Mouse (Mus musculus) heart, adult 18-20 months (tissue): Measurements from ENCODE around the gene Pcx. TPM values are rescaled to one million over a fixed set of nuclear protein-coding genes. Genes with fewer than 3 reads are reported as not detected.

Experiments
- DNase-seq, 2 experiments: peaks; one replicate each; pipeline ENCODE4 v3.0.0; 2021 to 2022; ENCODE audit warnings: mixed read lengths in 1 of 2
- total RNA-seq, 2 experiments: library from RNA; stranded (reverse); gene quantifications; 2 replicates each; pipeline ENCODE4 v1.2.3; 2021

Gene Pcx
- total RNA-seq, 2 experiments from 2014 or later, result 44.9 to 96.4 TPM

- no peak for DNase-seq
These were observed 13.6 kb upstream of the Pcx start for GRCm38 (mm10) chr19:4496535-4497262.

DNA sequence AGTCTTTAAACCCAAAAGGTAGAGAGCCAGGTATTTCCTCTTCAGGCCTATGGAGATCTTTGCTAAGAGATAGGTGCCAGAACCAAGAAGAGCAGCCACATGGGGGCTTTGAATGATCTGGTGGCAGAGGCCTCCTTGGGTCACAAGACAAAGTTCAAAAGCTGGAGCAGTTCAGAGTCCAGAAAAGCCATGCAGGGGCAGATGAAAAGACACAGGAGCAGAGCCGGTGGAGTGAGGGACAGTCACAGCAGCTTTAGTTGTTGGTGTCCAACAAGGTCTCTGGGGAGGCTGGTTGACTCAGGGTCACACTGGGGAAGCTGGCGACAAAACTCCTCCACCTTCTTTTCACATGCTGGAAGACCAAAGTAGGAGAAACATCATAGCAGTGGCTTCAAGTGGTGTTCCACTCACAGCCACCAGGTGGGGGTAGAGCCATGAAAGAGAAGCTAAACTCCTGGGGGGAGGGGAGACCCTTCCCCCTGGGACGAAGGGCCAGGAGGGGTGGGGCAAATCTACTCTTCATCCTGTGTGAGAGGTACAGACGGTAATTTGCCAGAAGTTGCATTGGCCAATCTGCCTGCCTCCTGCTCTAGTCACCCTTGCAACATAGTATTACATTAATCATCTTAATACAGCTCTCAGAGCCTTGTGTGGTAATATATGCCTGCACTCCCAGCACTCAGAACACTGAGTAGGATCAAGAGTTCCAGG lies 12.9 kb upstream of the Pcx start:
- DNase-seq, result peak; percentile 38 to 83

DNA sequence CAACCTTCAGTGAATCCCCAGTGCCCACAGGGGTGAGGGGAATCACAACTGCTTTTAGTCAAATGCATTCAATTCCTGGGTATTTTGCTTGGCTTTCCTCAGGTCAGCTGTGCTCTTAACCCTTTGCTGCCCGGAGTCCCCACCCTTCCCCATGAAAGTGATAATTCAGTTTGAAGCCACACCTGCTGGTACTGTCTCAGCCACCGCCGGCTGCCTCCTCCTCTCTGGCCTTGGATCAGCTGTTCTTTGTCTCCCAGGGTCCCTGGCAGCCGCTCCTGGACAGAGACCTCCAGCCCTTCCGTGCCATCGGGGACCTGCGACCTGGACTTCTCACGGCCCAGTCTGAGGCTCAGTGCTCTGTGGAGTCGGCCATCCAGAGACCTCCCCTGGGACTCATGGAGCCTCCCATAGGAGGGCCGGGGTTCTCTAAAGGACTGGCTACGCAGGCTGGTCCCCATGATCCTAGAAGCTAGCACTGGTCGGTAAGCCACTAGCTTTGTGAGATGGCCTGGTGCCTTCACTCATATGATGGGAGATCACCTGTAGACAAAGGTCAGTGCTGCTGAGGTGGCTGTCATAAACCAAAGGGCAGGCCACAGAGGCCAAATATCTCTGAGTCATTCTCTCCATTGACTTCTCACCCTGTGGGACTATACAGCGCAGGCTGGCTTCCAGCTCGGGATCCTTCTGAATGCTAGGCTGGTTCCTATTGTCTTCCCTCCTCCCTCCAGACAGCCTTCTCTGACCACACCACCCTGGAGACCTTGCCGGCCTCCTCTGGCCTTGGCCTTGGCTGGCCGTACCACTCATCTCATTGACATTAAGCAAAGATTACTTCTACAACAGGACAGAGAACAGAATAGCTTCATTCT lies 12.0 kb upstream of the Pcx start, which contains the start of gene 2010003K11Rik:
Gene 2010003K11Rik, minus strand, starts transcription at position 522 of the 872 bp plus-strand sequence.
- DNase-seq, result no peak

DNA sequence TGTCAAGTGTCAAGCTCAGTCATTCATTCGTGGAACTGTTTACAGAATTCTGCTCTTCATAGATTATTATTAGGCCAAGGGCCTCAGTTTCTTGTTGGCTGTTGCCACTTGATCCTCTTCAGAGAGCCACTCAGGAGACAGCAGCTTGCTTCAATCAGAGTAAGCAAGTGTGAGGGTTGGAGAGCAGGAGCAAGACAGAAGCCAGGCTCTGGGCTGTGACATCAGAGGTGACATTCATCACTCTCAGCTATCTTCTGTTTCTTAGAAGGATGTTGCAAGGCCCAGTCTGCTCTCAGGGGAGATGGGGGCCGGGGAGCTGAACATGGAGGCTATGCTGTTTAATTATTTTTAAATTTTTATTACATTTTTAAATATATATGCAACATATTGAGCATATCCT lies 7.6 kb upstream of the Pcx start:
- no peak for DNase-seq

GRCm38 (mm10) chr19:4504830-4505229 lies 5.4 kb upstream of the Pcx start:
- no peak for DNase-seq

DNA sequence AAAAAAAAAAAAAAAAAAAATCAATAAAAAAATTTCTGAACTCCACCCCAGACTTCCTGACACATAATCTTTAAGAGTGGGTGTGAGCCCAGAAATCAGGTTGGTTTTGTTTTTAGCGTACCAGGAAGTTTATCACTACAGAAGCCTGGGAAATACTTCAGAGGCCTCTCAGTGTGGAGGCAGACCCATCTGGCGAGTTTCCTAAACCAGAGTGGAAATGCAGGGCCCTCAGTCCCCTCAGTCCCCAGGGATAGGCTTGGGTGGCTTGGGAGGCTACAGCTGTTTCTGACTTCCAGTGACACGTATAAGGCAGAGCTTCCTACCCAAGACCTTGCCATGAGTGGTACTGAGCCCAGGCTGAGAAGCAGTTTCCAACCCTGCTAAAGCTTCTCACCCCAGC lies 2.5 kb upstream of the Pcx start:
- no peak for DNase-seq

GRCm38 (mm10) chr19:4511116-4511841 lies 1.0 kb downstream of the Pcx start:
- no peak for DNase-seq

- DNase-seq, result no peak
These were observed 3.1 kb downstream of the Pcx start for GRCm38 (mm10) chr19:4513236-4513858.

DNA sequence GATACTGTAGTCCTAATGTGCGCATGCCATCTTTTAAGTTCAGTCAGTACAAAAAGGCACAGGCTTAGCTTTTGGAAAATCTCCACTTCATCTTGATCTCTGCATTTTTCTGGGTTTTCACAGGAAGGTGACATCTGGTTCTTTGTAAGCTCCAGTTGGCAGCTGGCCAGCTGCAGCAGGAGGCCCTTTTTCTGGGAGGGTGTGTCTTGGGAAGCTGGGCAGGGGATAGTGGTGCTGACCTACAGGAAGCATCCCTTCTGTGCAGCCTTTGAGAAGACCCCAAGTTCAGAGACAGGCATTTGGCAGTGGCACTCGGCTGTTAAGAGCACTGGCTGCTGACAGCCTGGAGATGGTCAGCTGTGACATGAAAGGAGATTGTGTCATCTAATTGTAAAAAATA lies 5.5 kb downstream of the Pcx start:
- DNase-seq, result no peak

DNA sequence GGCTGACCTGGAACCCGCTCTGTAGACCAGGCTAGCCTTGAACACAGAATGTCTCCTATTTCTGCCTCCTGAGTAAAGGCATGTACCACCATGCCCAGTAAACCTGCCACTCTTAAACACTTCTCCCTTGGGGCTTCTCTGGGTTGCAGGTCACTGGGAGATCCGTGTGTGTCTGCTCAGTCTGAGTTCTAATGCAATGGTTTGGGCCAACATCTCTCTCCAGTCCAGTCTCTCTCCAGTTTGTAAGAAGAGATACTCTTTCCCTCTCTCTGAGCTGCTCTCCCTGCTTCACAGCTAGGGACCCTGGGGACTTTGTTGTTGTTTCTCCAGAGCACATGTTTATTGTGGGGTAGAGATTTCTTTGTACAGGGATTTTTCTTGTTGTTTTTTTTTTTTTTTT lies 6.0 kb downstream of the Pcx start:
- DNase-seq, result no peak

GRCm38 (mm10) chr19:4517483-4517882 lies 7.2 kb downstream of the Pcx start:
- DNase-seq, result no peak

- DNase-seq, result no peak
These were observed 11.3 kb downstream of the Pcx start for GRCm38 (mm10) chr19:4521426-4522050.

DNA sequence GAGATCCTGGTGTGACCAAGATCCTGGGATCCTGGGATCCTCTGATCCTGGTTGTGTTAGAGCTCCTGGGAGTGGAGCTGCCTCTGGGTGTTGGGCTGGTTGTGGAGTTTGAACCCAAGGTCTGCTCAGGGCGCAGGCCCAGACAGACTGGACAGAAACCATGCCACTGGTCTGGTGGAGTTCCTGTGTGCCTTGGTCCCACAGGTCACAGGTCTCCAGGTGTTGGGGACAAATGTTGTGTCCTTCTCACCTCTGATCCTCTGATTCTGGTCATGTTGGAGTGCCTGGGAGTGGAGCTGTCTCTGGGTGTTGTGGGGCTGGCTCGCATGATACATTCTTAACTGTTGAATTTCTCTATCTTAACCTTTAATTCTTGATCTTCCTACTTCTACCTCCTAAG lies 24.4 kb downstream of the Pcx start:
- DNase-seq, result no peak

- no peak for DNase-seq
These were observed 25.6 kb downstream of the Pcx start for GRCm38 (mm10) chr19:4535922-4536321.

DNA sequence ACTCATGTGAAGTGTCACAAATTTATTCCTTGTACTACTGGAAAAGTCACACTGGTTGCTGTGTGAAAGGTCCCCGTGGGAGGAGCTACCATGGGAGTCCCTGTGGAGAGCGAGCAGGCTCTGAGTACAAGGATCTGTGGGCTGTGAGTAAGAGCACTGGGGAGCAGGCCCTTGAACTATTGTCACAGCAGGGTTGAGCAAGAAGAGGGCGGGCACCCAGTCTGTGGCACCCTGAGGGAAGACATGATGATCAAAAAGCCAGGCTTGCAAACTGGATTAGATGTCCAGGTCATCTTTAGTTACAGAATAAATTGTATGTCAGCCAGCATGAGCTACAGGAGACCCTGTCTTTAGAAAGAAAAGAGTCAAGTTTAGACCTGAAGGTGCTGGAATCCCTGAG lies 26.3 kb downstream of the Pcx start:
- no peak for DNase-seq

DNA sequence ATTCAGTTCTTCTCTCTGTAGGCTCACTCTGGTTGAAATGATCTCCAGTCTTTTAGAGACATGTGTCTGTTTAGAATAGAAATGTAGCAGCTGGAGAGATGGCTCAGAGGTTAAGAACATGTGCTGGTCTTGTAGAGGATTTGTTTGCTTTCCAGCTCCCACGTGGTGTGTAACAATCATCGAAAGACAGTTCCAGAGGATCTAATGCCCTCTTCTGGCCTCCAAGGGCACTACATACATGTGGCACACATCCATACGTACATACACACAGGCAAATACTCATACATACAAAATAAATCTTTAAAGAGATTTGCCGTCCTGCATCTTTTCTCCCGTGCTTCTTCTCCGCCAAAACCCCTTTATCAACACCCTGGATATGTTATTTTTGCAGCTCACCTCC lies 30.0 kb downstream of the Pcx start:
- DNase-seq, result no peak

DNA sequence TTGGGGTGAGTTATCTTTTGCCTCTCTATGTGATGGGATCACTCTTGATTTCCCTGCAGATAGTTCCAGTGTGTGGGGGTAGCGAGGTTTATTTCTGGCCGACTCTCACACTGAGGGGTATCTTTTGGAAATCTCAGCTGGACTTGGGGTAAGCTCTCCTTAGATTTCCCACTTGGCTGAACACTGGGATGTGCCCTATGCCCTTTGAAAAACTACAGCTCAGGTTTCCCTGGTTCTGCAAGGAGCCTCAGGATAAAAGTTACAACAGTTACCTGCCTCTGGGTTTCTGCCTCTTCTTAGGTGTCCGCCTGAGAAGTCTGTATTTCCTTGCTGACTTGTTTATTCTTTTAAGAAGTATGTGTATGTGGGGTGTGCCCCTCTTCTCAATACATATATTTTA lies 30.7 kb downstream of the Pcx start:
- no peak for DNase-seq

- DNase-seq, result no peak
These were observed 31.8 kb downstream of the Pcx start for GRCm38 (mm10) chr19:4542081-4542480.

DNA sequence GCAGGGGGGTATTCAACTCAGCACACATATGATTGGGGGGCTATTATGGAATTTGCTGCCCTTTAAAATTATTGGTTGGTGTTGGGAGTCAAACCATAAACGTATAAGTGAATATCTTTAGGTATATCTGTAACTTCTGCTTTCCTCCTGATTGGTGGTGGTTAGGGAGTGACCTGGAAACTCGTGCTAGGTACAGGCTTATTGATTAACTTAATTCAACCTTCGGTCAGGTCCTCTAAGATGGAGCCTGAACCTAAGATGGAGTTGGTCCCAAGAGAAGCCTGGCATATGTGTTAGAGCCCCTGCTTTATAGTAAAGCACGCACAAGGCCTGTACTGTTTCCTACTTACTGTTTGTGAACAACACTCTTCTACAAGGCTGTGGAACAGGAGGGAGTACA lies 34.8 kb downstream of the Pcx start:
- DNase-seq, result no peak

- no peak for DNase-seq
These were observed 35.6 kb downstream of the Pcx start for GRCm38 (mm10) chr19:4545841-4546240.

DNA sequence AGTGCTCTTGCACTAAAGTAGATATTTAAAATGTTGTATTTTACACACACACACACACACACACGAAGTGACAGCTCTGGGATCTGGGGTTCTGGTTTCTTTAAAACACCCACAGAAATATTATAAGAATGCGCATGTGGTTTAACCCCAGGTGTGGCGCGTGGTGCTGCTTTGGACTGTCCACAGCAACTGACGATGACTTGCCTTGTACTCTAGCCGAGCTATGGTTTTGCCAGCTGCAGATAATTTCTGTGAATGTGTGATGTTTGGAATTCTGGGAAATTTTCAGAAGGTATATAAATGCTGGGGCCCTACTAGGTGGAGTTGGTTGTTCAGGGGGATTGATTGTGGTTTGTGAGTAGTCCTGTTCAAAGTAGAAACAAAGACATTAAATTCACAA lies 37.5 kb downstream of the Pcx start:
- DNase-seq, result no peak
